Mouse (Mus musculus): ENCODE results near the gene Rnf114. TPM values are rescaled to one million over a fixed set of nuclear protein-coding genes. Genes with fewer than 3 reads are reported as not detected.

Gene Rnf114
- total and polyA plus RNA-seq, 3 experiments = 40.8 to 50.4 (median 45.6) TPM

- dilution Hi-C loops (cut with MboI; ENCODE audit: extremely low pct_ligation_motif_present, extremely low pct_unique_long_range_greater_than_20kb, low sequenced_read_pairs) = no loop called here
- H3K27ac ChIP-seq (ENCODE audit: insufficient read depth, low read depth) = no peak overlapping the region
- no peaks in the 10 kb centered on the region for H3K79me2 ChIP-seq (replicated peaks; ENCODE audit: control insufficient read depth, extremely low read depth, insufficient read depth, poor library complexity, severe bottlenecking)
- DNase-seq (ENCODE audit: extremely low read depth) = no peak
- peaks cover 76 to 85% of the 10 kb centered on the region in 2 experiments for H3K36me3 ChIP-seq (replicated peaks in 1 of 2; ENCODE audit: control insufficient read depth in 1 of 2, insufficient read depth in 1 of 2, low read length in 1 of 2)
- TF ChIP-seq UBTF (IDR thresholded peaks at IDR 0.05; ENCODE audit: low read depth, low read length) = no peak
- no peak for TF ChIP-seq USF2 (conservative IDR thresholded peaks at IDR 0.05; ENCODE audit: low read depth, low read length)
- no peak for TF ChIP-seq BHLHE40 (IDR thresholded peaks at IDR 0.05; ENCODE audit: low read depth, low read length)
- no peak for TF ChIP-seq POLR2A (IDR thresholded peaks at IDR 0.05; ENCODE audit: low read depth, low read length)
- TF ChIP-seq JUN (IDR thresholded peaks at IDR 0.05; ENCODE audit: insufficient read depth, low read depth, low read length) = no peak
- no peak for TF ChIP-seq ZKSCAN1 (IDR thresholded peaks at IDR 0.05; ENCODE audit: borderline replicate concordance, low read depth, low read length)
- no peaks in the 10 kb centered on the region for H3K9me3 ChIP-seq (replicated peaks; ENCODE audit: low read length)
- H3K4me1 ChIP-seq (ENCODE audit: control insufficient read depth in 1 of 2, insufficient read depth in 2 of 2) = peaks cover 0 to 8% of the 10 kb centered on the region in 2 experiments; a peak in 2 of 4 replicates
- H3K27me3 ChIP-seq (replicated peaks) = no peaks in the 10 kb centered on the region
- H3K4me3 ChIP-seq (replicated peaks in 1 of 3; ENCODE audit: low read depth in 2 of 3, low read length in 2 of 3, poor library complexity in 1 of 3) = no peak overlapping the region
- in situ Hi-C loops (cut with MboI; ENCODE audit: low pct_ligation_motif_present, low pct_unique_long_range_greater_than_20kb, low sequenced_read_pairs) = loop anchor here (5.0 kb wide), 1 partner anchor 34 kb away; the partner anchor contains the start of gene Slc9a8
- H3K4me2 ChIP-seq (ENCODE audit: insufficient read depth, low read depth, poor library complexity, severe bottlenecking) = no peak overlapping the region
- H3K9ac ChIP-seq (ENCODE audit: insufficient read depth, low read depth) = no peak overlapping the region
Measured at GRCm38 (mm10) chr2:167456361-167457020, 36.0 kb upstream of the Rnf114 start.

- TF ChIP-seq EP300 (IDR thresholded peaks at IDR 0.05; ENCODE audit: low read length) (no peak), TCF12 (IDR thresholded peaks at IDR 0.05; ENCODE audit: low read depth, low read length) (no peak), ZMIZ1 (IDR thresholded peaks at IDR 0.05; ENCODE audit: low read depth, low read length) (no peak), MAFK (IDR thresholded peaks at IDR 0.05; ENCODE audit: insufficient replicate concordance, low read length) (no peak), GABPA (IDR thresholded peaks at IDR 0.05; ENCODE audit: insufficient replicate concordance, low read depth, low read length) (no peak), USF2 (conservative IDR thresholded peaks at IDR 0.05; ENCODE audit: low read depth, low read length) (no peak), RCOR1 (conservative IDR thresholded peaks at IDR 0.05; ENCODE audit: low read depth, low read length) (no peak), CHD1 (IDR thresholded peaks at IDR 0.05; ENCODE audit: low read depth, low read length) (no peak), IRF4 (IDR thresholded peaks at IDR 0.05; ENCODE audit: low read depth, low read length) (no peak), MAX (IDR thresholded peaks at IDR 0.05; ENCODE audit: low read length) (no peak)
- Histone ChIP-seq H3K4me3 (replicated peaks in 1 of 3; ENCODE audit: low read depth in 2 of 3, low read length in 2 of 3, poor library complexity in 1 of 3) (no peak overlapping the region), H3K79me2 (replicated peaks; ENCODE audit: control insufficient read depth, extremely low read depth, insufficient read depth, poor library complexity, severe bottlenecking) (no peaks in the 10 kb centered on the region), H3K27ac (ENCODE audit: insufficient read depth, low read depth) (no peak overlapping the region), H3K4me2 (ENCODE audit: insufficient read depth, low read depth, poor library complexity, severe bottlenecking) (no peak overlapping the region), H3K4me1 (ENCODE audit: control insufficient read depth in 1 of 2, insufficient read depth in 2 of 2) (peaks cover 0 to 8% of the 10 kb centered on the region in 2 experiments; a peak in 2 of 4 replicates), H3K9me3 (replicated peaks; ENCODE audit: low read length) (no peaks in the 10 kb centered on the region), H3K27me3 (replicated peaks) (no peaks in the 10 kb centered on the region), H3K36me3 (replicated peaks in 1 of 2; ENCODE audit: control insufficient read depth in 1 of 2, insufficient read depth in 1 of 2, low read length in 1 of 2) (peaks cover 79 to 88% of the 10 kb centered on the region in 2 experiments), H3K9ac (ENCODE audit: insufficient read depth, low read depth) (no peak overlapping the region)
- in situ Hi-C loops (cut with MboI; ENCODE audit: low pct_ligation_motif_present, low pct_unique_long_range_greater_than_20kb, low sequenced_read_pairs) = loop anchor here (5.0 kb wide), 1 partner anchor 35 kb away; the partner anchor contains the start of gene Slc9a8
- no peak for DNase-seq (ENCODE audit: extremely low read depth)
- dilution Hi-C loops (cut with MboI; ENCODE audit: extremely low pct_ligation_motif_present, extremely low pct_unique_long_range_greater_than_20kb, low sequenced_read_pairs) = no loop called here
Measured at GRCm38 (mm10) chr2:167457213-167457612, 35.2 kb upstream of the Rnf114 start.
